Mouse (Mus musculus): Measurements from ENCODE around the gene Stk16. TPM values are rescaled to one million over a fixed set of nuclear protein-coding genes. Genes with fewer than 3 reads are reported as not detected.

The Stk16 gene
- polyA plus RNA-seq, 2 experiments: 110 to 245 TPM

DNA sequence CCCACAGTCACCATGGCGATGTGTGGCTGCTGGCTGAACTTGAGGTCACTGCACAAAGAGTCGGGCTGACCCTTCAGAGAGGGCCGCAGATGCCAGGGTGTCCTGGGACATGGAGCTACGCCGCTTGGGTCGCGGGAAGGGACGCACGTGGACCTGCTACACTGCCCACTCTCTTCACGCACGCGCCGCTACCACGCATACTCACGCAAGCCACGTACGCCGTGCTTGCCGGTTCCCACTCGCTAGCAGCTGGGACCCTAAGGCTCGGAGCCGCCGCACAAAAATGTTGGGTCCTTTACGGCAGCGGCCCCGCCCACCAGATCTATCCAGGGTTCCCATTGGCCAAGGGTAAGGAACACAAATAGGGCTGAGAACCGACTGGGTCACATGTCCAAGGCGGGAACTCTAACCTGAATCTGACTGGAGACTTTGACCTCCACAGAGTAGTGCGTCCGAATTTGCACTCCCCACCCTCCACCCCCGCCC, 30.5 kb upstream of the Stk16 start, which contains the start of gene Abcb6:
Gene Abcb6, minus strand, starts transcription at position 288 of the 486 bp plus-strand sequence.
- Histone ChIP-seq H3K27me3 (ENCODE audit: control insufficient read depth, insufficient read depth, low read length) (no peaks in the 10 kb centered on the region), H3K4me2 (replicated peaks; ENCODE audit: low read depth, low read length, severe bottlenecking) (peak within 1 kb of the TSS; percentile 98), H3K9ac (ENCODE audit: low read depth, low read length, severe bottlenecking) (peak within 1 kb of the TSS; percentile 62), H3K4me1 (ENCODE audit: control insufficient read depth, insufficient read depth, low read length) (peaks cover 7% of the 10 kb centered on the region), H3K36me3 (ENCODE audit: control insufficient read depth, insufficient read depth, low read length) (peaks cover 65% of the 10 kb centered on the region), H3K4me3 (replicated peaks; ENCODE audit: low read length) (peak within 1 kb of the TSS; percentile 59), H3K27ac (replicated peaks; ENCODE audit: low read depth, low read length) (0 out of 2 replicates have a peak within 1 kb of the TSS, but pooled peaks have one; percentile 8), H3K9me3 (ENCODE audit: control insufficient read depth, low read length) (no peaks in the 10 kb centered on the region)
- TF ChIP-seq POLR2A (IDR thresholded peaks at IDR 0.05; ENCODE audit: borderline replicate concordance, extremely low read depth, insufficient read depth, insufficient read length): no peak
- 2% methylated on average over 31 of the region's 31 CpGs for WGBS
- ATAC-seq (ENCODE audit: low FRiP score, low read depth): peak; percentile 94
- DNase-seq (ENCODE audit: low spot score): peak; percentile 87

DNA sequence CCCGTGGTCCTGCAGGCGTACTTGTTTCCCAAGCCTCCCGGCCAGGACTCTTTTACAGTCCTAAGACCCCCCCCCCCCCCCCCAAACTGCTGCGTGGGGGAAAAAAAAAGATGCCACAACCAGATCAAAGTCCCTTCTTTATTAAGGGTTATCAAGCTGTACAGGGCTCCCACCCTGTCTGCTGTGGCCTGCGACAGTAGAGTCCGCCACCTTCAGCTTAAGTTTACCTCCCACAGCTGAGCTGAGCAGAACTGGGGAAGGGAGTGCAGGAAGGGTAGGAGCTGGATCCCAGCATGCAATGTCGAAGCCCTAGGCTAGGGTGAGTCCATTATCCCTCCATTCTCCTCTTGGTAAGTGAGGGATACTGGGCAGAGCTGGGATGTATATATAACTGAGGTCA, 29.9 kb upstream of the Stk16 start:
- no peak for ATAC-seq (ENCODE audit: low FRiP score, low read depth)
- H3K9me3 ChIP-seq (ENCODE audit: control insufficient read depth, low read length): no peaks in the 10 kb centered on the region
- no peaks in the 10 kb centered on the region for H3K27me3 ChIP-seq (ENCODE audit: control insufficient read depth, insufficient read depth, low read length)
- peaks cover 7% of the 10 kb centered on the region for H3K4me1 ChIP-seq (ENCODE audit: control insufficient read depth, insufficient read depth, low read length)
- no peak for TF ChIP-seq POLR2A (IDR thresholded peaks at IDR 0.05; ENCODE audit: borderline replicate concordance, extremely low read depth, insufficient read depth, insufficient read length)
- peak overlapping the region; percentile 98 for H3K4me2 ChIP-seq (replicated peaks; ENCODE audit: low read depth, low read length, severe bottlenecking)
- no peak overlapping the region for H3K9ac ChIP-seq (ENCODE audit: low read depth, low read length, severe bottlenecking)
- WGBS: 25% methylated on average over 7 of the region's 7 CpGs
- peak overlapping the region; percentile 59 for H3K4me3 ChIP-seq (replicated peaks; ENCODE audit: low read length)
- no peak overlapping the region for H3K27ac ChIP-seq (replicated peaks; ENCODE audit: low read depth, low read length)
- no peak for DNase-seq (ENCODE audit: low spot score)
- peaks cover 65% of the 10 kb centered on the region for H3K36me3 ChIP-seq (ENCODE audit: control insufficient read depth, insufficient read depth, low read length)

DNA sequence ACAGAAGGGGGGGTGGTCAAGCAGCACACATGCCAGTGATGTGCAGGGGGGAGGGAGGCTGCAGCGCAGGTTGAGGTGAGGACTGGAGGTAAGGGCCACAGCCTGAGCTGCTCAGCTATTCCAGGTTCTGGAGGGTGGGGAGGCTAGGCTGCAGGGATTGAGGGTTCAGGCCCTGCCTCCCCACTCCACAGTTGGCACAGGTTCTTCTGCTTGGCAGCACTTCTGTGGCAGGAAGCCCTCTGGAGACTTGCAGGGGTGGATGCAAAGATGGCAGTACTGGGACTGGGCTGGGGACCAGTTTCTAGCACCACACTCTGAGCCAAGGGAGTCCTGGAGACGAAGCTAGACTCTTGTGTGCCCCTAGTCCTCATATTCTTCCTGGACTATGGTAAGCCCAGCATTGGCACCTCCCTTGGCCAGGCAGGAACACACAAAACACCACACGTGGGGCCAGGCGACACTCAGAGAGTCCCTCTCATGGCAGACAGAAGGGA, 29.2 kb upstream of the Stk16 start:
- H3K27ac ChIP-seq (replicated peaks; ENCODE audit: low read depth, low read length): no peak overlapping the region
- no peak overlapping the region for H3K4me3 ChIP-seq (replicated peaks; ENCODE audit: low read length)
- 85% methylated on average over 4 of the region's 4 CpGs for WGBS
- peaks cover 7% of the 10 kb centered on the region for H3K4me1 ChIP-seq (ENCODE audit: control insufficient read depth, insufficient read depth, low read length)
- ATAC-seq (ENCODE audit: low FRiP score, low read depth) (no peak), DNase-seq (ENCODE audit: low spot score) (no peak)
- no peak overlapping the region for H3K9ac ChIP-seq (ENCODE audit: low read depth, low read length, severe bottlenecking)
- no peaks in the 10 kb centered on the region for H3K9me3 ChIP-seq (ENCODE audit: control insufficient read depth, low read length)
- TF ChIP-seq POLR2A (IDR thresholded peaks at IDR 0.05; ENCODE audit: borderline replicate concordance, extremely low read depth, insufficient read depth, insufficient read length): no peak
- no peaks in the 10 kb centered on the region for H3K27me3 ChIP-seq (ENCODE audit: control insufficient read depth, insufficient read depth, low read length)
- H3K4me2 ChIP-seq (replicated peaks; ENCODE audit: low read depth, low read length, severe bottlenecking): no peak overlapping the region
- H3K36me3 ChIP-seq (ENCODE audit: control insufficient read depth, insufficient read depth, low read length): peaks cover 65% of the 10 kb centered on the region

DNA sequence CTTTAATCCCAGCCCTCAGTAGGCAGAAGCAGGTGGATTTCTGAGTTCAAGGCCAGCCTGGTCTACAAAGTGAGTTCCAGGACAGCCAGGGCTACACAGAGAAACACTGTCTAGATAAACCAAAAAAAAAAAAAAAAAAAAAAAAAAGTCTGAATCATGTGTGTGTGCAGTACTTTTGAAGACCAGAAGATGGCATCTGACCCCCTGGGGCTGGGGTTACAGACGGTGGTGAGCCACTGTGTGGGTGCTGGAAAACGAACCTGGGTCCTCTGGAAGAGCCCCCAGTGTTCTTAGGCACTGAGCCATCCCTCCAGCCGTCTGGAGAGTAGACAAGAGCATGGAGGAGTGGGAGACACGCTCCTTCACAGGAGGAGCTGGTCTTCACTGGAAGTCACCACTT, 28.5 kb upstream of the Stk16 start:
- peaks cover 7% of the 10 kb centered on the region for H3K4me1 ChIP-seq (ENCODE audit: control insufficient read depth, insufficient read depth, low read length)
- DNase-seq (ENCODE audit: low spot score) (no peak), ATAC-seq (ENCODE audit: low FRiP score, low read depth) (no peak)
- no peak overlapping the region for H3K9ac ChIP-seq (ENCODE audit: low read depth, low read length, severe bottlenecking)
- WGBS: 81% methylated on average over 4 of the region's 4 CpGs
- H3K27ac ChIP-seq (replicated peaks; ENCODE audit: low read depth, low read length): no peak overlapping the region
- peaks cover 66% of the 10 kb centered on the region for H3K36me3 ChIP-seq (ENCODE audit: control insufficient read depth, insufficient read depth, low read length)
- no peak overlapping the region for H3K4me3 ChIP-seq (replicated peaks; ENCODE audit: low read length)
- H3K9me3 ChIP-seq (ENCODE audit: control insufficient read depth, low read length): no peaks in the 10 kb centered on the region
- H3K27me3 ChIP-seq (ENCODE audit: control insufficient read depth, insufficient read depth, low read length): no peaks in the 10 kb centered on the region
- no peak for TF ChIP-seq POLR2A (IDR thresholded peaks at IDR 0.05; ENCODE audit: borderline replicate concordance, extremely low read depth, insufficient read depth, insufficient read length)
- no peak overlapping the region for H3K4me2 ChIP-seq (replicated peaks; ENCODE audit: low read depth, low read length, severe bottlenecking)

DNA sequence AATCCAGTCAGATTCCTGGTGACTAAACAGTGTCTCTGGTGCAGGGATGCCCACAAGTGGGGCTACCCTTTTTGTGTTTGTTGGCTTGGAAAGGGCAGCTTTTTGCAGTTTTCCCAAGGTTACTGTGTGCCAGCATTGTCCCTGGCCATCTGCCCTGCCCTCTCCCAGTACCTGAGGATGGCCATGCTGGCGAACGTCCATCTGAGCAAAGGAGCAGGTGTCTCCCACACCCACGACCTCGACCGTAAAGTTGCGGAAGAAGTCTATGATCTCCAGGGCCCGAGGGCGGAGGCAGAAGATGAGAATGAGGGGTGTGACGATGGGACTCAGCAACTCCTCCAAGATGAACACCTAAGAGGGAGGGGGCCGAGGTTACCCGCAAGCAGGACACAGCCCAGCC, 25.1 kb upstream of the Stk16 start:
- H3K27me3 ChIP-seq (ENCODE audit: control insufficient read depth, insufficient read depth, low read length): no peaks in the 10 kb centered on the region
- peaks cover 66% of the 10 kb centered on the region for H3K36me3 ChIP-seq (ENCODE audit: control insufficient read depth, insufficient read depth, low read length)
- H3K4me2 ChIP-seq (replicated peaks; ENCODE audit: low read depth, low read length, severe bottlenecking): no peak overlapping the region
- TF ChIP-seq POLR2A (IDR thresholded peaks at IDR 0.05; ENCODE audit: borderline replicate concordance, extremely low read depth, insufficient read depth, insufficient read length): no peak
- no peak overlapping the region for H3K9ac ChIP-seq (ENCODE audit: low read depth, low read length, severe bottlenecking)
- WGBS: 87% methylated on average over 11 of the region's 11 CpGs
- ATAC-seq (ENCODE audit: low FRiP score, low read depth) (no peak), DNase-seq (ENCODE audit: low spot score) (no peak)
- peaks cover 1% of the 10 kb centered on the region; the same call in 1 of the 2 replicates for H3K4me1 ChIP-seq (ENCODE audit: control insufficient read depth, insufficient read depth, low read length)
- no peaks in the 10 kb centered on the region for H3K9me3 ChIP-seq (ENCODE audit: control insufficient read depth, low read length)
- no peak overlapping the region for H3K27ac ChIP-seq (replicated peaks; ENCODE audit: low read depth, low read length)
- no peak overlapping the region for H3K4me3 ChIP-seq (replicated peaks; ENCODE audit: low read length)

All from limb, embryonic 14.5 days (tissue).